Mouse (Mus musculus): ENCODE results near the gene Slit3.
A peak's percentile ranks its signal among the peaks of the same experiment; 100 is the strongest.

Gene Slit3

GRCm38 (mm10) chr11:35120894-35121610 is at the start of gene Slit3:
Gene Slit3 (plus strand): TSS chr11:35121224.
- peak; percentile 37 for DNase-seq

- no peak for DNase-seq
Observed at GRCm38 (mm10) chr11:35071451-35071850, 49.6 kb upstream of the Slit3 start.

GRCm38 (mm10) chr11:35075411-35075810 is 45.6 kb upstream of the Slit3 start:
- DNase-seq: no peak

GRCm38 (mm10) chr11:35080451-35081125 is 40.4 kb upstream of the Slit3 start:
- no peak for DNase-seq

- DNase-seq: no peak
Observed at GRCm38 (mm10) chr11:35082297-35082696, 38.7 kb upstream of the Slit3 start.

GRCm38 (mm10) chr11:35083049-35083448 is 38.0 kb upstream of the Slit3 start:
- no peak for DNase-seq

- no peak for DNase-seq
Observed at GRCm38 (mm10) chr11:35085351-35085750, 35.7 kb upstream of the Slit3 start.

- DNase-seq: no peak
Observed at GRCm38 (mm10) chr11:35086029-35086428, 35.0 kb upstream of the Slit3 start.

GRCm38 (mm10) chr11:35087454-35087853 is 33.6 kb upstream of the Slit3 start:
- no peak for DNase-seq

GRCm38 (mm10) chr11:35088136-35088535 is 32.9 kb upstream of the Slit3 start:
- DNase-seq: no peak

- no peak for DNase-seq
Observed at GRCm38 (mm10) chr11:35090629-35091335, 30.2 kb upstream of the Slit3 start.

- no peak for DNase-seq
Observed at GRCm38 (mm10) chr11:35096538-35096937, 24.5 kb upstream of the Slit3 start.

- DNase-seq: no peak
Observed at GRCm38 (mm10) chr11:35109781-35110180, 11.2 kb upstream of the Slit3 start.

- DNase-seq: no peak
Observed at GRCm38 (mm10) chr11:35110784-35111183, 10.2 kb upstream of the Slit3 start.

GRCm38 (mm10) chr11:35113290-35113689 is 7.7 kb upstream of the Slit3 start:
- no peak for DNase-seq

GRCm38 (mm10) chr11:35116436-35116835 is 4.6 kb upstream of the Slit3 start:
- DNase-seq: no peak

GRCm38 (mm10) chr11:35117871-35118270 is 3.2 kb upstream of the Slit3 start:
- no peak for DNase-seq

GRCm38 (mm10) chr11:35118731-35119130 is 2.3 kb upstream of the Slit3 start:
- no peak for DNase-seq

GRCm38 (mm10) chr11:35119360-35119759 is 1.7 kb upstream of the Slit3 start:
- DNase-seq: peak; percentile 75

- DNase-seq: no peak
Observed at GRCm38 (mm10) chr11:35120076-35120475, 948 bp upstream of the Slit3 start.

- peak; percentile 10 for DNase-seq
Observed at GRCm38 (mm10) chr11:35121611-35121959, 561 bp downstream of the Slit3 start.

GRCm38 (mm10) chr11:35122091-35122811 is 1.2 kb downstream of the Slit3 start:
- DNase-seq: peak; percentile 7

- DNase-seq: peak; percentile 7
Observed at GRCm38 (mm10) chr11:35124489-35125107, 3.6 kb downstream of the Slit3 start.
